Mouse (Mus musculus) gastrocnemius, adult 8-10 months (tissue): ENCODE measurements at regions not wholly inside any gene's neighbourhood (a gene's known extent, or its start where the extent isn't known, plus 50 kb on each side); places are given as distances from the start of the nearest gene placed in this dataset.

Experiments used
- DNase-seq, 2 experiments: peaks; one replicate each; pipeline ENCODE4 v3.0.0; 2022; ENCODE audit warnings: low spot score in 2 of 2

- DNase-seq: no peak
These were observed 268.8 kb downstream of the Gm9195 start for GRCm38 (mm10) chr14:72222836-72223235.

- no peak for DNase-seq
These were observed 272.1 kb downstream of the Gm9195 start for GRCm38 (mm10) chr14:72219523-72219922.

DNA sequence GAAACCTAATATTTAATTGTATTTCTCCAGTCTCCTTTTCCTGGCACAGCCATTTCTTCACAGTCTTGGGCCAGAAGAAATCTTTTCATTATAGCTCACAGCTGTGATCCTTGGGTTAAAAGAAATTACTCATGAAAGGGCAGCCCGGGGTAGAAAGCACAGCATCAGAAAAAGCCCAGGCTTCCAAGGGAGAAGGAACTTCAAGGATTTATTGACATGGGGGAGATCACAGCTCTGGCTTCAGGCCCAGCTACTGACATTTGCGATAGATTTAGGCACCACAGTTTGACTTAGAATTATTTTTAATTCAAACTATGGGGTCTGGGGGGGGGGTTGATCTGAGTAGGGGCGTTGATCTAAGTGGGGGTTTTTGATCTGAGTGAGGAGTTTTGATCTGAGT lies 291.3 kb downstream of the Gm9195 start:
- DNase-seq: no peak

DNA sequence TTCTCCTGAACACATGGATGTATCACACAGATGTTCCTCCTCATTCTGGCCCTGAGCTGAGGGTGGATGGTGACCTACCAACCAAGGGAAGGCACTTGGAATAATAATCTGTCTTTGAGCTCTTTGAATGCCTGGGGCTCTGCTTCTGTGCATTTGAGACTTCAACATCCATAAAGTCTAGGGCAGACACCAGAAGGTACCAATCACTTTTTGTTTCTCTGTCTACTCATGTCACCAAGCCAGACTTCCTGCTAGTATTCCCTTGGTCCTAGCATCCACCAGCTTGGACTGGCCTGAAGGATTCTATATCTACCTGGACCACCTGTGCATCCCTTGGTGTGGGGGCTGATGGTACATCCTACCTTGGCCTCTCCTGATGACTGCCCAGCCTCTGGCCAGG lies 291.7 kb downstream of the Gm9195 start:
- no peak for DNase-seq

GRCm38 (mm10) chr14:72197972-72198371 lies 293.7 kb downstream of the Gm9195 start:
- DNase-seq: no peak

DNA sequence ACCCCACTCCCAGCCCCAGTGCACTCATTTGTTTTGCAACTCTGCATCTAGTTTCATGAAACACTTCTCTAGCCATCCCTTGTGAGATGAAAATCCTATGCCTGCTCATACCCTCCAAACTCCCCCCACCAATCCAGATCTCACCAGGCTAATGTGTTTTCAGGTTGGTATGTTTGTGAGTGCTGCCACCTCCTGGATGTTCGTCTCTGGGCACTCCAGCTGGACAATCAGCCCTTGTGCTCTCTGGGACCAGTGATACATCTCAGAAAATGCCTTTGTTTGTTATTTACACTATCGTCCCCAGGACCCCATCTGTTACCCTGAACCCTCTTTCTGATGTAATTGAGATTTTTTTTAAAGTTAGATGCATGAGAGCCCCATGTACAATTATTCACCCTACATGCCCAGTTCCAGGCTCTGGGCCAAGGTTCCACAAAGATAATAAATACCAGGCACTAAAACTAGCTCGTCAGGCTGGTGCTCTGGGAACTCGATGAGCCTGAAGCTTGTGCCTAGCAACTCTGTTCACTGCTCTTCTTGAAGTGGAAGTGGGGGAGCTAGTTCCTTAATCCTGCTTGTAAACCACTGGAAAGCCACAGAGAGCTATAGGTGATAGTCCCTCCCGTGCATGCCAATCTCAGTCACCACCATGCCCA lies 304.2 kb downstream of the Gm9195 start:
- no peak for DNase-seq

DNA sequence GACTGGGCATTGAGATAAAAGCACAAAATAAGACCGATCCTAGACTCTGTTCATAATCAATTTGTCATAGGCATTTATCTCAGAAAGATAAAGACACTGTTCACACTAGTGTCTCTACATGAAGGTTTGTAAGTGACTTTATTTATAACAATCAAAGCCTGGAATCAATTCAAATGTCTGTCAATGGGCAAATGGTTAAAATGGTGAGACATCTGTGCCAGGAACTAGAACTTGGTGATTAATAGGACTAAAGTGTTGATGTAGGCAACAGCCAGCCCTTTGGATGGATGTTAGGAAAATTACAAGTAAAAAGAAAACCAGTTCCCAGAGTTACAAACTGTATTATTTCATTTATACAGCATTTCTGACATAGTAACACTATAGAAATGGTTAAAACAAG lies 315.9 kb downstream of the Gm9195 start:
- DNase-seq: no peak

GRCm38 (mm10) chr14:72172549-72173405 lies 318.9 kb downstream of the Gm9195 start:
- DNase-seq: no peak

GRCm38 (mm10) chr14:72171777-72172176 lies 319.9 kb downstream of the Gm9195 start:
- no peak for DNase-seq

DNA sequence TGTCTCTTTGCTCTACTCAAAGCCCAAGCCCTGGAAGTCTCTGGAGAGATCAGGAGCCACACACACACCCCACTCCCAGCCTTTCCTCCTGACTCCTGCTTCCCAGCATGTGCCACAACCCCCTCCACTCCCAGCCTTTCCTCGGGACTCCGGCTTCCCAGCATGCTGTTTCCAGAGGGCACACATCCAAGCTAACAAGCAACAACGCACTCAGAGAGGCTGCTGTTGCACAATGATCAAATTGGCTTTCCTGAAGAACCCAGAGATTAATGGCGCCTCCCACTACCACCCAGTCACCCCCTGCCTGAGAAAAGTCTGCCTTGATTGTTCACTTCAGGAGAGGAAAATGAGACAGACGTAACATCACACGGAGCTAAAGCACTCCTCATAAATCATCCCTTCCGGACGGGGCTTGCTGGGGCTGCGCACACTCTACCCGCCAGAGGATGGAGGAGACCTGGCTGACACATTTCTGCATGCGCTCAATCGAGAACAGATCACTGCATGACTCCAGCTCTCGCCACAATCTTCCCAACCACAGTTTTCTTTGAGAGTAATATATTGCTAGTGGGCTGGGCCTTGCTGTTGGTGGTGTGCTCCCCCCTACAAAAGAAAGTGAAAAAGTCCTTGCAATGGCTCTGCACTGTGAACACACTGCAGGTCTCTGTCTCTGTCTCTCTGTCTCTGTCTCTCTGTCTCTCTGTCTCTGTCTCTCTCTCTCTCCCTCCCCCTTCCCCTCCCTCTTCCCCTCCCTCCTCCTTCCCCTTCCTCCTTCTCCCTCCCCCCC lies 332.9 kb downstream of the Gm9195 start:
- DNase-seq: no peak

DNA sequence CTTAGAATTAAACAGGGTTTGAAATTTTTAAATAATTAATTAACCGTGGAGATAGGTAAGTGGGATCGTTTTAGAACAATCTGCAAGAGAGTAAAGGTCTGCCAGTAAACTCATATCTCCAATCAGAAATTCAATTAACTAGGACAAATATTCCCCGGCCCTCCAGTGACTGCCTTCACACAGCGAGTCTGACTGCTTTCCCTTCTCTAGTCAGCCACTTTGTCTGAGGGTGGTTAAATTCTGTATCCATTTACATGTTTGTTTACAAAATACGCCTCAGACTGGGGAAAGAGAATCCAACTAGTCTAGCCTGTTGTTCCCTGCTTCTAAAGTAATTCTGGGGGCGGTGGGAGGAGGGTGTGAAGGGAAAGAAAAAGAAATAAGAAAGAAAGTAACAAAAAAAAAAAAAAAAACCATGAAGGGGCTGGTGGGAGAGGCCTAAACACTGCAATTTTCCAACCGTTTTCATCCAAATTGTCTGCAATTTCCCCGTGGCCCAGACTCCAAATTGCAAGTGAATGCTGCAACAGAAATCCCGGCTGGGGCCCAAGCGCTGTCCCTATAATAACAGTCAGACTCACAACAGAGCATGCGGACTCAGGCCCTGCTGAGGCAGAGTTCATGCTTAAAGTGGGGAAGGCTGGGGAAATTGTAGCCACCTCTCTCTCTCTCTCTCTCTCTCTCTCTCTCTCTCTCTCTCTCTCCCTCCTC lies 336.3 kb downstream of the Gm9195 start:
- no peak for DNase-seq

- no peak for DNase-seq
These were observed 340.0 kb downstream of the Gm9195 start for GRCm38 (mm10) chr14:72151676-72152075.

GRCm38 (mm10) chr14:72149463-72149862 lies 342.2 kb downstream of the Gm9195 start:
- no peak for DNase-seq

DNA sequence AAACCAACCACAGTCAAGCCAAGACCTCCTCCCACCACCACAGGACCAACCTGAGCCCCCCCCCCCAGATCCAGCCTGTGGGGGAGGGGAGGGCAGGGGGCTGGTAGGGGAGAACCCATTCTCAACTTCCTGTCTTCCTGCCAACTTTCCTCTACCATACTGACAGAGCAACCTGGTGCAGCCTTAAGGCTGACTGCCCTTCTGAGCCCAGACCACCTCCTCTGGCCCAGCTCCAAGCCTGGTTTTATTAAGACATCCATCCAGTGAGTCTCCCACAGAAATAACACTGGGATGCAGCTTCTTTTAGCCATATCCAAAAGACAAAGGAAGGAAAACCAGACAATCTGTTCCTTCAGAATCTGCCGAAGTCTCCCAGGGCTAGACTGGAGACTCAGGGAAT lies 342.8 kb downstream of the Gm9195 start:
- DNase-seq: no peak

GRCm38 (mm10) chr14:72146381-72146780 lies 345.3 kb downstream of the Gm9195 start:
- no peak for DNase-seq

- no peak for DNase-seq
These were observed 348.7 kb downstream of the Gm9195 start for GRCm38 (mm10) chr14:72142883-72143487.

DNA sequence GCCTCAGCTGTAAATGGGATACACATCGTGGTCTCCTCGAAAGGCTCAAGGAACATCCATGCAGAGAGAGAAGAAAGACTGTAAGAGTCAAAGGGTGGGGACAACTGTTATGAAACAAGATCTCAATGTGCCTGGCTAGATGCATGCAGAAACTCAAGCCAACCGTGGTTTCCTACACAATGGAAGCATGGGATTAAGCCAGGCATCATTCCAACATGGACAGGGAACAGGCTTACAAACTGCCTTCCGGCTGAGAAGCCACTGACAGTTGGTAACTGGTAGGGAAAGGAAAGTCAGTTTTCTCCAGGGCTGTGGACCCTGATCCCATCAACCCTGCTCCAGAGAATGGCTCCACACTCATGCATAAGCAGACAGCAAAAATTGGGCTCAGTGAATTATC lies 350.5 kb downstream of the Gm9195 start:
- DNase-seq: no peak

DNA sequence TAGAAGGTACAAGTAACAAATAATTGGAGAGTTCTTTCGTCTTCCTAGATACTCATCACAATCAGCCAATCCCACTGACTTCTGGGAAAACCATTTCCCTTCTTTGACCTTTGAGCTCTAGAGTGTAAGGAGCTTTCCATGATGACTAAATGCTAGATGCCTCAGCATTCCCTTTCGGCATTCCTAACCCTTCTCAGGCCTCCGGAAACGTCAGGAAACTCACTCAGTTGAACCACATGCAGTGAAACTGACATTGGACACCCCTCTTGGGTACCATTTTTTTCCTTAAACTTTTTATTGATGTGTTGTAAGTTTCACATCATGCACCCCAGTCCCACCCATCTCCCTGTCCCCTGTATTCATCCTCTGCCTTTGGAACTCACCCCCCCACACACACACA lies 361.5 kb downstream of the Gm9195 start:
- DNase-seq: no peak

DNA sequence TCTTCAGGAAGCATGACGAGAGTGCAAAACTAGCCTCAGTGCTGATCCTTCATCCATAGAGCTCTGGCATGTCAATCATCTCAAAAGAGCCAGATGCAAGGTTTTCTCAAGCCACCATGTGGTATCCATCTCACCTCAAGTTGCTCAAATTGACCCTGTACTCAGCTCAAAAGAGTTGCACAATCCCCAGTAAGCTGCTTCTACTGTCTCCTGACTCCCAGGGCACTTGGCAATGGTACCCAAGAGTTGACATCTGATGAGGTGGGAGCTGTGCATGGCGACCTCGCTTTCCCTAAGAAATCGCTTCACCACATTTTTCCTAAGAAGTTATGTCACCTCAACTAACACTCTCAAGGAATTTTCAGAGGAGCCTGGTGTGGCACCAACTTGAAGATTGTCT lies 369.9 kb downstream of the Gm9195 start:
- no peak for DNase-seq

DNA sequence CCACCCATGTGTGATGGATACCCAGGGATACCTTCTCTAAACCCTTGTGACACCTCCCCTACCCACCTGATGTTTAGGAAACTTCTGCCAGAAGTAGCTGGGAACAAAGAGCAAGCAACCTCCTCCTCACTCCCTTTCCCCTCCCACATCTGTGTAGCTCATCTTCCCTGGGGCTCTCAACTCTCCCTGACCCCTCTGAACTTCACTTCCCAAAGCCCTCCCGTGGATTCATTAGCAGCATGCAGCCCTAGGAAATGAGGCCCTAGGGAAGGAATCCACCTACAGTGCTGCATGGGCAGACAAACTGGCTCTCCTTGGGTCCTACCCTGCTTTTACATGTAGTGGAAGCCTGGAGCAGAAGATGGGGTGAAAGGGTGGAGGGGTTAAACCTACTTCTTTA lies 370.6 kb downstream of the Gm9195 start:
- DNase-seq: no peak

DNA sequence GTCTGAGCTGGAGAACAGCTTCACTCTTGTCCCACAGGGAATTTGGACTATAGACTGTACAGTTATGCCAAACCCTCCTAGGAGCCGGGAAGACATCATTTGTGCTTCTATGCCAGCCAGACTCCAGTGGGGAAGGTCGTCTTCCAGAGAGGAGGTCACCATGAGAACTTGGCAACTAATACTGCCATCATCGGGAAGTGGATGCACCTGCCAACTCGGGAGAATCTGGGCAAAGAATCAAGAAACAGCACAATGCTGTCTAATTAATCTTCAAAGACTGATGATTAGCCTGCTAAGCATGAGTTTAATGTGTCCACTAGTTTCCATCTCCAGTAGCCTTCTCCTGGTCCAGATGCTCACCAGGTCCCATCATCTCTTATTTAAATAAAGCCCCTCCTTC lies 374.8 kb downstream of the Gm9195 start:
- DNase-seq: no peak
